In genomic region chr5:138658922-138659321, GRCm38 (mm10) we compare ENCODE assay signal across 9 mouse cellular contexts. TPM values are rescaled to one million over a fixed set of nuclear protein-coding genes. Genes with fewer than 3 reads are reported as not detected.
DNase-seq lines count a peak whose midpoint lies in the region; ATAC-seq and TF ChIP-seq lines count a peak whose summit lies in the region.
"Had no signal": no experiment of that assay in that cellular context is flagged by ENCODE, and none has a peak within 500 bp of the region (broad histone marks: within the 10 kb centered on the region; RNA-seq: fewer than 3 reads in every experiment).

No protein-coding gene starts in this region.

- H3K4me3 ChIP-seq in hindbrain, embryonic 10.5 days, result no peak overlapping the region
- H3K4me3 ChIP-seq in hindbrain, embryonic 16.5 days (ENCODE audit: low read length), result no peak overlapping the region
- H3K4me3 ChIP-seq in cerebellum, adult 2 months (replicated peaks; ENCODE audit: insufficient read depth, low read depth, low read length), result no peak overlapping the region
- H3K4me3 ChIP-seq: myocyte had no signal

- no peaks in the 10 kb centered on the region for H3K27me3 ChIP-seq in hindbrain, embryonic 10.5 days (ENCODE audit: insufficient read depth, poor library complexity, severe bottlenecking)
- H3K27me3 ChIP-seq in hindbrain, embryonic 16.5 days (replicated peaks; ENCODE audit: control insufficient read depth, insufficient read depth, low read length), result no peaks in the 10 kb centered on the region
- no peaks in the 10 kb centered on the region for H3K27me3 ChIP-seq in cerebellum, adult 2 months (ENCODE audit: control insufficient read depth, insufficient read depth, low read length)

- WGBS in hindbrain, embryonic 10.5 days, result 18% methylated on average over 5 of the region's 5 CpGs
- WGBS in hindbrain, embryonic 16.5 days, result 5% methylated on average over 5 of the region's 5 CpGs
- 3% methylated on average over 5 of the region's 5 CpGs for WGBS in cerebellum, adult 2 months

- peak; percentile 77 for TF ChIP-seq CTCF in cerebellum, adult 2 months (IDR thresholded peaks at IDR 0.05; ENCODE audit: borderline replicate concordance, insufficient read depth, low read depth, low read length)

- no peaks in the 10 kb centered on the region for H3K4me1 ChIP-seq in hindbrain, embryonic 10.5 days (replicated peaks)
- H3K4me1 ChIP-seq in hindbrain, embryonic 16.5 days (ENCODE audit: control insufficient read depth, insufficient read depth, low read depth, low read length), result no peaks in the 10 kb centered on the region
- H3K4me1 ChIP-seq in cerebellum, adult 2 months (ENCODE audit: control insufficient read depth, insufficient read depth, low read length), result no peaks in the 10 kb centered on the region

- no peaks in the 10 kb centered on the region for H3K36me3 ChIP-seq in hindbrain, embryonic 10.5 days
- no peaks in the 10 kb centered on the region for H3K36me3 ChIP-seq in hindbrain, embryonic 16.5 days (ENCODE audit: control insufficient read depth, insufficient read depth, low read length)

- no peak overlapping the region for H3K27ac ChIP-seq in hindbrain, embryonic 10.5 days
- H3K27ac ChIP-seq in hindbrain, embryonic 16.5 days (ENCODE audit: low read depth, low read length), result no peak overlapping the region
- H3K27ac ChIP-seq in cerebellum, adult 2 months (ENCODE audit: insufficient read depth, low read length), result no peak overlapping the region

- H3K4me2 ChIP-seq in hindbrain, embryonic 16.5 days (ENCODE audit: low read length), result no peak overlapping the region

- no peak for TF ChIP-seq POLR2A in cerebellum, adult 2 months (IDR thresholded peaks at IDR 0.05; ENCODE audit: borderline replicate concordance, insufficient read depth, low read length)

- DNase-seq in hindbrain, embryonic 10.5 days (ENCODE audit: low spot score), result peak; percentile 61
- peak; percentile 35 for DNase-seq in MN1 (ENCODE audit: low spot score)
- peak; percentile 36 to 40 for DNase-seq in cerebellum, adult 2 months
- peak; percentile 6 to 29 for DNase-seq in frontal cortex, postnatal 25 days (ENCODE audit: low spot score in 2 of 2)
- peak; percentile 12 to 74 for DNase-seq in kidney, postnatal 36 days
- peak; percentile 20 to 74 for DNase-seq in spleen, postnatal 4 days (ENCODE audit: low spot score in 2 of 2)

- H3K9ac ChIP-seq in hindbrain, embryonic 16.5 days (ENCODE audit: low read depth, low read length), result no peak overlapping the region

- ATAC-seq in hindbrain, embryonic 16.5 days, result no peak
- peak; percentile 93 for ATAC-seq in megakaryocyte, adult 5-6 weeks (ENCODE audit: poor library complexity, severe bottlenecking)

- no peaks in the 10 kb centered on the region for H3K9me3 ChIP-seq in hindbrain, embryonic 10.5 days
- no peaks in the 10 kb centered on the region for H3K9me3 ChIP-seq in hindbrain, embryonic 16.5 days (ENCODE audit: control insufficient read depth, low read length)

RNA-seq across cellular contexts. Expression of gene A430033K04Rik, which starts 36.3 kb away (rescaled TPM):
- 9.0 and 9.4 TPM in 2 replicates for polyA plus RNA-seq in hindbrain, embryonic 10.5 days (2016; fragmentation: Nextera tagmentation; extraction: Ambion mirVana)
- polyA plus RNA-seq in hindbrain, embryonic 16.5 days (2015; fragmentation: Nextera tagmentation; extraction: Ambion mirVana), result 19.2 and 20.6 TPM in 2 replicates
- 13.2 and 14.6 TPM in 2 replicates for polyA plus RNA-seq in cerebellum, adult 2 months (2012; rRNA removed)
- total RNA-seq in megakaryocyte, adult 5-6 weeks (2015), result 3.2 and 3.6 TPM in 2 replicates
- 5.8 and 6.4 TPM in 2 replicates for total RNA-seq in megakaryocyte, adult 5-6 weeks (2017)

RNA-seq across cellular contexts. Expression of gene Zfp68, which starts 39.4 kb away (rescaled TPM):
- polyA plus RNA-seq in hindbrain, embryonic 10.5 days (2016; fragmentation: Nextera tagmentation; extraction: Ambion mirVana), result 53.5 and 60.5 TPM in 2 replicates
- 65.2 and 69.4 TPM in 2 replicates for polyA plus RNA-seq in hindbrain, embryonic 16.5 days (2015; fragmentation: Nextera tagmentation; extraction: Ambion mirVana)
- 28.9 and 29.8 TPM in 2 replicates for polyA plus RNA-seq in cerebellum, adult 2 months (2012; rRNA removed)
- 47.9 and 51.5 TPM in 2 replicates for total RNA-seq in megakaryocyte, adult 5-6 weeks (2015)
- total RNA-seq in megakaryocyte, adult 5-6 weeks (2017), result 51.0 and 60.4 TPM in 2 replicates
